Mouse (Mus musculus) forebrain, embryonic 10.5 days (tissue): ENCODE measurements at regions not wholly inside any gene's neighbourhood (a gene's known extent, or its start where the extent isn't known, plus 50 kb on each side); places are given as distances from the start of the nearest gene placed in this dataset.
A peak's percentile ranks its signal among the peaks of the same experiment; 100 is the strongest.

Experiments
- DNase-seq: peaks from one replicate; pipeline ENCODE4 v3.0.0-alpha.2; 2017; ENCODE audit warnings: low spot score; ENCODE audit errors: extremely low spot score
- H3K27ac ChIP-seq: fragments of 300-500 bp; sonication (generic); 2 replicates; pipeline ENCODE4 v1.5.1; 2016; ENCODE audit warnings: mild to moderate bottlenecking
- H3K27me3 ChIP-seq: fragments of 300-500 bp; sonication (generic); 2 replicates; pipeline ENCODE4 v1.6.1; 2016; ENCODE audit warnings: mild to moderate bottlenecking; ENCODE audit not compliant: poor library complexity, severe bottlenecking
- H3K36me3 ChIP-seq: fragments of 300-500 bp; sonication (generic); replicated peaks from 2 replicates; pipeline ENCODE4 v1.6.1; 2016; ENCODE audit warnings: mild to moderate bottlenecking, moderate library complexity
- H3K4me1 ChIP-seq: fragments of 300-500 bp; sonication (generic); 2 replicates; pipeline ENCODE4 v1.6.1; 2016
- H3K4me3 ChIP-seq: fragments of 300-500 bp; sonication (generic); 2 replicates; pipeline ENCODE4 v1.5.1; 2016; ENCODE audit warnings: mild to moderate bottlenecking, moderate library complexity
- H3K9me3 ChIP-seq: fragments of 300-500 bp; sonication (generic); 2 replicates; pipeline ENCODE4 v1.6.1; 2016; ENCODE audit warnings: mild to moderate bottlenecking, moderate library complexity
- WGBS: fragments of 180-500 bp; shearing (Covaris S2); methylation state at CpG from one replicate; pipeline ENCODE4 v1.1.7; 2016; 5-methylcytosine and 5-hydroxymethylcytosine counted together

GRCm38 (mm10) chr7:74709006-74709405 is 154.4 kb upstream of the Slco3a1 start:
- Histone ChIP-seq H3K27ac (peak overlapping the region; percentile 62), H3K9me3 (no peaks in the 10 kb centered on the region), H3K4me1 (peaks cover 22% of the 10 kb centered on the region), H3K36me3 (no peaks in the 10 kb centered on the region), H3K4me3 (no peak overlapping the region), H3K27me3 (no peaks in the 10 kb centered on the region)
- 59% methylated on average over 5 of the region's 5 CpGs for WGBS
- no peak for DNase-seq

- Histone ChIP-seq H3K27me3 (no peaks in the 10 kb centered on the region), H3K9me3 (no peaks in the 10 kb centered on the region), H3K36me3 (no peaks in the 10 kb centered on the region), H3K4me1 (peaks cover 3% of the 10 kb centered on the region), H3K4me3 (no peak overlapping the region), H3K27ac (no peak overlapping the region)
- DNase-seq = no peak
- WGBS = 75% methylated on average over 4 of the region's 4 CpGs
Observed at GRCm38 (mm10) chr7:74703533-74703932, 149.0 kb upstream of the Slco3a1 start.

- no peak for DNase-seq
- Histone ChIP-seq H3K4me1 (no peaks in the 10 kb centered on the region), H3K9me3 (no peaks in the 10 kb centered on the region), H3K36me3 (no peaks in the 10 kb centered on the region), H3K27me3 (no peaks in the 10 kb centered on the region), H3K4me3 (no peak overlapping the region), H3K27ac (no peak overlapping the region)
- 80% methylated on average over 3 of the region's 3 CpGs for WGBS
Observed at GRCm38 (mm10) chr7:74697794-74698354, 143.3 kb upstream of the Slco3a1 start.

DNA sequence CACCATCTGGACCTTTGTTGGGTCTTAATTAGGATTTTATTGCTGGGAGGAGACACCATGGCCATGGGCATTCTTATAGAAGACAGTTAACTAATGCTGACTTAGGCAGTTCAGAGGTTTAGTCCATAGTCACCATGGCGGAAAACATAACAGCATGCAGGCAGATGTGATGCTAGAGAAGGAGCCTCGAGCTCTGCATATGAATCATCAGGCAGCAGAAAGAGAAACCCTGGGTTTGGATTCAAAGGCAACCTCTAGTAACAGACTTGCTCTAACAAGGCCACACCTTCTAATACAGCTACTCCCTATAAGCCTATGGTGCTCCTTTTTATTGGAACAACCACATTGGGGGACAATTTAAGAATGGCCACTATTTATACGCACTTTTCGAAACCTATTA is 141.7 kb upstream of the Slco3a1 start:
- no peak overlapping the region for H3K27ac ChIP-seq
- H3K9me3 ChIP-seq = no peaks in the 10 kb centered on the region
- DNase-seq = no peak
- no peaks in the 10 kb centered on the region for H3K36me3 ChIP-seq
- no peak overlapping the region for H3K4me3 ChIP-seq
- no peaks in the 10 kb centered on the region for H3K27me3 ChIP-seq
- WGBS = 89% methylated on average over 4 of the region's 4 CpGs
- no peaks in the 10 kb centered on the region for H3K4me1 ChIP-seq

DNA sequence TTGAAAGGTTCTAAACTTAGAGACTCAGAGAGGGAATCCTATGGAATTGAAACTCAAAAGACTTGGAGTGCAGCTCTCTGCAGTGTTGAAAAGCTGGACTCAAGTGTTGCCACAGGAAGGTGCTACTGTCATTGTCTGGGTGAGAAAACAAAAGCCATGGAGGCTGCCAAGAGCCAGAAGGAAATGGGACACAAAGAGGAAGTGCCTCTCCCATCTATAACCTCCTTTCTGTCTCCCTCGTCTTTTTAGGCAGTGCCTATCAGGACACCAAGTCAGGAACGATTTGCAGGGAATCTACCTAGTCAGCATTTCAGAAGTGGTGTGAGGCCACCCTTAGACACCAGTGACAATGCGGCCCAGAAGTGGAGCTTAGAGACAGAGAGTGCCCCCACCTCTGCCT is 138.5 kb upstream of the Slco3a1 start:
- no peak for DNase-seq
- no peak overlapping the region for H3K27ac ChIP-seq
- H3K4me3 ChIP-seq = no peak overlapping the region
- 86% methylated on average over 3 of the region's 3 CpGs for WGBS
- H3K36me3 ChIP-seq = no peaks in the 10 kb centered on the region
- no peaks in the 10 kb centered on the region for H3K9me3 ChIP-seq
- H3K27me3 ChIP-seq = no peaks in the 10 kb centered on the region
- peaks cover 10% of the 10 kb centered on the region for H3K4me1 ChIP-seq

GRCm38 (mm10) chr7:74690706-74691105 is 136.1 kb upstream of the Slco3a1 start:
- Histone ChIP-seq H3K36me3 (no peaks in the 10 kb centered on the region), H3K4me1 (peaks cover 22% of the 10 kb centered on the region), H3K27ac (no peak overlapping the region), H3K9me3 (no peaks in the 10 kb centered on the region), H3K4me3 (no peak overlapping the region), H3K27me3 (no peaks in the 10 kb centered on the region)
- DNase-seq = no peak

DNA sequence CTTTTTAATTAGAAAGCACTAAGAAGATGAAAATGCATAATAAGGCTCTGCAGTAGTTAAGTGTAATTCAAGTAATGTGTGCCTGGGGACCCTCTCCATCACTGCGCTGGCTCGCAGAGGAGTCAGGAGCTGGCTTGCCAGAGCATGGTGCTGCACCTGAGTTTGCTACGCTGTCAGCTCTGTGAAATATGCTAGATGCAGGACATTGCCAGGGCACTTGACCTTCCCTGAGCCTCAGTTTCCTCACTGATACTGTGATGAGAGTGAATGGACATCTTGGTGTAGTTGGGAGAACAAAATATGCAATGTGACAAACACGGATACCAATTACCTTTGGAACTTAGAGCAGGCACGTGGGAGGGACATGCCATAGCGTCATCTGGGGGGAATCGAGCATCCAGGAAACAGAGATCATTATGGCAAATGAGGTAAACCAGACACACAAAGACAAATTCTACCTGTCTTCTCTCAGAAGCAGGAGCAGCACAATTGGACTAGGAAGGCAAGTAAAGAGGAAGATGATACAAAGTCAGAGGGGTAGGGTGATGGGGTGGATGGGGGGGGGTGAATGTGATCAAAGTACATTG is 133.6 kb upstream of the Slco3a1 start:
- H3K27ac ChIP-seq = 0 out of 2 replicates have a peak overlapping the region, but pooled peaks have one; percentile 56

DNA sequence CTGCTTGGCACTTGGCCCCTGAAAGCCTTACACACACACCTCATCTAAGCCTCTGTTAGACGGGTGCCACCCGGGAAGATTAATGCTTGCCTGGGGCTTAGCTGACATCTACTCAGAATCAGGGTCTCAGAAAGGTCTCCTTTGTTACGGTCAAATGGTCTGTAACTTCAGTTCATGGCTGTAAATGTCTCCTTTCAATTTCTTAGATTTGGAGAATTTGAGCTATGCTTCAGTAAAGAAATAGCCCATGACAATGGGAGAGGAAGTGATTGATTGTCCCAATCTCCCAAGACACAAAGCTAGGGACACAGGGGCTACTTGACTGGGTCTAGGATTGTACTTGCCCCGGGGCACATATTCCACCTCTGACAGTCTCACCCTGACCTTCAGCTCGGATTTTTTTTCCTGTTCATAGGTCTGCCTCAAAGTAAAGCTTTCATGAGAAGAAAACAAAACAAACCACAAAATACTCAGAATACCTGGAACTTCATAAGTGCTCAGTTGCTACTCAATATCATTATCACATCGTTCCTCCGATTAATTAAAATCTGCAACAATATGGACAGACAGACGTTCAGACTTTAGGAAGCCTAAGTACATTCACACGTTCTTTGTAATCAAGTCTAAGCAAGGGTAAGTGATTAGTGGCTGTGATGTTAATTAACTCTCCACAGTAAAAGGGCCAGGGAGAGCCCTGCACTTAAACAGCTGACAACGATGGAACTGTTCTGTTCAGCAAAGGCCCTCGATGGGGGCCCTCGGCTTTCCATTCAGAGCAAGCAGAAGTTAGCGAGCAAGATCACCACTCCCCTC is 132.9 kb upstream of the Slco3a1 start:
- no peak overlapping the region for H3K27ac ChIP-seq
- no peaks in the 10 kb centered on the region for H3K9me3 ChIP-seq
- H3K27me3 ChIP-seq = no peaks in the 10 kb centered on the region
- no peak for DNase-seq
- no peak overlapping the region for H3K4me3 ChIP-seq
- H3K4me1 ChIP-seq = peaks cover 22% of the 10 kb centered on the region
- no peaks in the 10 kb centered on the region for H3K36me3 ChIP-seq
- WGBS = 42% methylated on average over 13 of the region's 13 CpGs

More for the DNA sequence above, 133.6 kb upstream of the Slco3a1 start:
- no peaks in the 10 kb centered on the region for H3K27me3 ChIP-seq
- H3K36me3 ChIP-seq = no peaks in the 10 kb centered on the region
- no peaks in the 10 kb centered on the region for H3K9me3 ChIP-seq
- peaks cover 22% of the 10 kb centered on the region for H3K4me1 ChIP-seq
- H3K4me3 ChIP-seq = no peak overlapping the region
- WGBS = 76% methylated on average over 7 of the region's 7 CpGs
- peak; percentile 29 for DNase-seq

GRCm38 (mm10) chr7:74683979-74684378 is 129.4 kb upstream of the Slco3a1 start:
- Histone ChIP-seq H3K36me3 (no peaks in the 10 kb centered on the region), H3K9me3 (no peaks in the 10 kb centered on the region), H3K4me3 (no peak overlapping the region), H3K27me3 (no peaks in the 10 kb centered on the region), H3K4me1 (peaks cover 21% of the 10 kb centered on the region), H3K27ac (no peak overlapping the region)
- WGBS = 97% methylated on average over 2 of the region's 2 CpGs
- DNase-seq = no peak

DNA sequence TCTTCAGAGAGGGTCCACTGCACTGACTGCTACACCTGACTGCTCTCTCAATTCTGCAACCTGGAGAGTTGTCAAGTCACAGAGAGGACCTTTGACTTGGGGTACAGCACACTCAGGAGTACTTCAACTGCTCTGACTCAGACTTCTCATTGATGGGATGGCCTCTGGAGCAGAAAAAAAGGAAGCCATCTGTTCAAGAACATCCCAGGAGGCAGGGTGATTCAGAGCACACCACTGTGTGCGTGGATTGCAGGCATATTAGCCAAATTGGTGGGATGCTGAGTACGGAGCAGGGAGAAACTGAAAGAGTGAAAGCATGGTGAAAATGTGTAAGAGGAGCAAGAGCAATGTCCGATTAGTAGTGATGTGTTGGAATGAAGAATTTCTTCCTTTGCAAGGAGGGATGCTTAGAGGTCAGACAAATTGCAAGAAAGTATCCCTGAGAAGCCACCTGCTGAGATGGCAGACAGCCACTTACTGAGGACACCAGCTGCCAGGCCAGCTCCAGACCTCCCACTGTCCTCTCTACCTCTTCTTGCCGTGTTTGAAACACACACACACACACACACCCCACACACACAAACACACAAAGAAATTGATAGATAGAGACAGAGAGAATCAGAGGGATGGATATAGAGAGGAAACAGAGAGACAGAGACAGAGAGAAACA is 119.2 kb upstream of the Slco3a1 start:
- 83% methylated on average over 4 of the region's 4 CpGs for WGBS
- Histone ChIP-seq H3K27ac (no peak overlapping the region), H3K27me3 (no peaks in the 10 kb centered on the region), H3K4me3 (no peak overlapping the region), H3K9me3 (no peaks in the 10 kb centered on the region), H3K36me3 (no peaks in the 10 kb centered on the region), H3K4me1 (no peaks in the 10 kb centered on the region)
- no peak for DNase-seq

DNA sequence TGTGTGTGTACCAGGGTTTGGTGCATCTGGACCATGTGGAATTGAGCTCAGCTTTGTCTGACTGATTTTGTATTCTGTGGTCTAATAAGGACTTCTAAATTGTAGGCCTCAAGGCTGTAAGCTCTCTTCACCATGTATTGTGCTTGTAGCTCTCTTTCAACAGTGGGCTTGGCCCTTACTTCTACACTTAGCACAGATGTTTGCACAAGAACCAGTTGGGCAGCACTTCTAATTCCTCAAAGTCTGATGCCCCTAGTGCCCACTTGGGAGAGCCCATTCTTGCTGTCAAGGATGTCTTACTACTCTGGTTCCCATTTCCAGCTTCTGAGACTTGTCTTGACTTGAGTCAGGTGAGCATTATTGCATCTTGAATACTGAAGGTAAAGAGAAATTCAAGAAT is 114.5 kb upstream of the Slco3a1 start:
- Histone ChIP-seq H3K36me3 (no peaks in the 10 kb centered on the region), H3K4me3 (no peak overlapping the region), H3K27me3 (no peaks in the 10 kb centered on the region), H3K9me3 (no peaks in the 10 kb centered on the region), H3K27ac (no peak overlapping the region), H3K4me1 (no peaks in the 10 kb centered on the region)
- DNase-seq = no peak

- Histone ChIP-seq H3K27me3 (no peaks in the 10 kb centered on the region), H3K9me3 (no peaks in the 10 kb centered on the region), H3K27ac (no peak overlapping the region), H3K4me3 (no peak overlapping the region), H3K4me1 (no peaks in the 10 kb centered on the region), H3K36me3 (no peaks in the 10 kb centered on the region)
- WGBS = 64% methylated on average over 3 of the region's 3 CpGs
- no peak for DNase-seq
Observed at GRCm38 (mm10) chr7:74667106-74667505, 112.5 kb upstream of the Slco3a1 start.

DNA sequence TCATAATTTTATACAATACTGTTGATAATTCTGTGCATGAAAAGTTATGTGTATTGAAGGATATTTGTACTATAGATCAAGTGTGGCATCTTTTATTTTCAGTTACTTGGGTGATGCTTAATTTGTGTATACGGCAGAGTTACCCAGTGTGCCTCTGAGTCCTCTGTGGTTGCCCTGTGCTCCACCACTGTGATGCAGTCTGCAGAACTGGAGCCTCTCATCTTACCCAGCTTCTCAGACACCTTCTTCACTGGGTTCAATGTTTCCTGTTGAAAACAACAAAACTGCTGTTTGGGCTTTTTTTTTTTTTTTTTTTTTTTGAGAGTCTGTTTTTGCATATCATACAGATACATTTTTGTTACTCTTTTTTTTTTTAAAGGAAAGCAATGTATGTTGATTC is 109.2 kb upstream of the Slco3a1 start:
- Histone ChIP-seq H3K27me3 (no peaks in the 10 kb centered on the region), H3K4me3 (no peak overlapping the region), H3K36me3 (no peaks in the 10 kb centered on the region), H3K9me3 (no peaks in the 10 kb centered on the region), H3K27ac (no peak overlapping the region), H3K4me1 (peaks cover 4% of the 10 kb centered on the region)
- DNase-seq = no peak
- WGBS = 94% methylated on average over 1 of the region's 1 CpGs
